Mouse (Mus musculus) megakaryocyte-erythroid progenitor cell, adult 5 weeks (primary cell): ENCODE results near the gene Luc7l. TPM values are rescaled to one million over a fixed set of nuclear protein-coding genes. Genes with fewer than 3 reads are reported as not detected.

Experiments
- polyA plus RNA-seq: library from polyadenylated mRNA; stranded (reverse); fragments of >175 nt; gene quantifications from 2 replicates; pipeline ENCODE4 v1.2.3, GENCODE M21; 2012

The Luc7l gene
- polyA plus RNA-seq: 48.4 and 62.5 TPM in 2 replicates

DNA sequence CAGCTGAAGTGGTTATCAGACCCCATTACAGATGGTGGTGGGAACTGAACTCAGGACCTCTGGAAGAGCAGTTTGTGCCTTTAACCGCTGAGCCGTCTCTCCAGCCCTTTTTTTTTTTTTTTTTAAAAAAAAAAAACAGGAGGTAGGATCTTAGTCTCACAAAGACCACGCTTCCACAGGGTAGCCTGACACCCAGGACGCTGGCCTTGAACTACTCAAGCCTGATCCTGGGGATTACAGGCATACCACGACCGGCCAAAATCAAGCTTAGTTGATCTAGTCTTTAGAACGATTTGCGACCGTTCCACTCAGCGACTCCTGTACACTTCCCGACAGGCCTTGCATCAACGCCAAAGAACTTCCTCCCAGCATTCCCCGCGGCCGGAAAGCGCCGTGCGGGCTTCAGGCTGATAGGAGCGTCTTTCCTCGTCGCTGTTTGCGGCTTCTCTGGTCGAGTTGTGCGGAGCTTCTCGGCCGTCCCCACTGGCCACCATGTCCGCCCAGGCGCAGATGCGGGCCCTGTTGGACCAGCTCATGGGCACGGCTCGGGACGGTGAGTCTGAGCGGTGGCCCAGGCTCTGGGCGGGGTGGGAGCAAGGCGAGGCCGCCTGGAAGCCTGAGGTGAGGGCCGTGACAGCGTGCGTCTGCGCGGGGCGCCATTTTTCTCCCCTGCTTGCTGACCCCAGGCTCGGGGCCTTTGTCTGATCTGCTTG, at the start of gene Luc7l:
Luc7l (plus strand) TSS at position 358 of the 713 bp plus-strand sequence.

DNA sequence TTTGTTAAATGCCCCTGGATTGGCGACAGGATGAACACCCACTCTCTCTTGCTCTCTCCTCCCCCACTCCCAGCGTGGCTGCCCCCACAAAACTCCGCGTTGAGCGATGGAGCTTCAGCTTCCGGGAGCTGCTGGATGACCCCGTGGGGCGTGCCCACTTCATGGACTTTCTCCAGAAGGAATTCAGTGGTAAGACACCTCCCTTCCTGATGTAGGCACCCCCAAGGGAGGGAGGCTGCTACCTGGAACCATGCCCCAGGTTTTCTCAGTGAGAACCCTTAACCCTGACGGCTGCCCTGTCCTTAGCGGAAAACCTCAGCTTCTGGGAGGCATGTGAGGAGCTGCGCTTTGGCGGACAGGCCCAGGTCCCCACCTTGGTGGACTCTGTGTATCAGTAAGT, 45.0 kb upstream of the Luc7l start, which contains the start of gene Arhgdig:
Arhgdig (minus strand) TSS at position 101 of the 400 bp plus-strand sequence.

DNA sequence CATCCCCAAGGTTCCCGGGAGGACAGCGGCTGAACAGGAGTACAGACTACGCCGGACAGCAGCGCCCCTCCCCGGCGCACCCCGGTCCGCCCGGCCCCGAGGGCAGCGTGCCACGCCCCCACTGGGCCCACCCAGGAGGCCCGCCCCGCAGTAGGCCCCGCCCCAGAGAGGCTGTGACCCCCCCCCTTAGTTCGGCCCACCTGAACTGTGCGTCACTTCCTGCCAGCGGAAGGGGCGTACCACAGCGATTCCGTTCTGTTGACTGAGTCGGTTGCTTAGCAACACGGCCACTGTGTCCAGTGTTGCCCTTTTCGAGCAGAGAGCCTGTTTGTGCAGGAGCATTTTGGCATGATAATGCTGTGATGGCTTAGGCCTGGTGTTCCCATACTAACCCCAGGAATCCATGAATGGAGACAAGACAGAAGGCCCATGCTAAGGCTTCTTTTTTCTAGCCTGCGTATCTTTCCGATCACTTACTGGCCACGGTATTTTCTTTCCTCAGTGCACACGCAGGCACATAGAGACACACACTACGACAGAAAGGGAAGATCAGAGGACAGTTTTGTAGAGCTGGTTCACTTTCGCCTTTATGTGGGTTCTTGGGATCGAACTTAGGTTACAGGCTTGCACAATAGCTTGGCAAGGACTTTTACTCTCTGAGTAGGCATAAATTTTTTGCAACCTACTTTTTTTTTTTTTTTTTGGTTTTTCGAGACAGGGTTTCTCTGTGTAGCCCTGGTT, 8.4 kb upstream of the Luc7l start, which contains the start of gene Fam234a:
Fam234a (minus strand) TSS at position 142 of the 741 bp plus-strand sequence.

Other genes starting within 250 kb of the Luc7l start
- gene Rab11fip3, start 183.3 kb upstream of the Luc7l start, polyA plus RNA-seq: 5.8 and 10.9 TPM in 2 replicates
- 0.79 and 1.8 TPM in 2 replicates for gene Decr2, start 162.6 kb upstream of the Luc7l start, polyA plus RNA-seq
- gene Nme4, start 157.3 kb upstream of the Luc7l start, polyA plus RNA-seq: 136 and 164 TPM in 2 replicates
- 14.6 and 15.2 TPM in 2 replicates for gene Tmem8, start 139.6 kb upstream of the Luc7l start, polyA plus RNA-seq
- 212 and 241 TPM in 2 replicates for gene Mrpl28, start 129.4 kb upstream of the Luc7l start, polyA plus RNA-seq
- 56.6 and 71.3 TPM in 2 replicates for gene Axin1, start 114.2 kb upstream of the Luc7l start, polyA plus RNA-seq
- 1.5 and 3.7 TPM in 2 replicates for gene Pdia2, start 53.8 kb upstream of the Luc7l start, polyA plus RNA-seq
- gene Rgs11, start 49.9 kb upstream of the Luc7l start, polyA plus RNA-seq: 0.47 and 1.5 TPM in 2 replicates
- 1.0 and 1.7 TPM in 2 replicates for gene Arhgdig, start 45.1 kb upstream of the Luc7l start, polyA plus RNA-seq
- gene Fam234a, start 8.7 kb upstream of the Luc7l start, polyA plus RNA-seq: 7.4 and 7.8 TPM in 2 replicates
- 2.2 and 2.3 TPM in 2 replicates for gene Neurl1b, start 161.9 kb downstream of the Luc7l start, polyA plus RNA-seq